In genomic region chr2:90808241-90809126, GRCm38 (mm10) we compare ENCODE assay signal across 23 mouse cellular contexts. TPM values are rescaled to one million over a fixed set of nuclear protein-coding genes. Genes with fewer than 3 reads are reported as not detected.
A peak's percentile ranks its signal among the peaks of the same experiment; 100 is the strongest.
DNase-seq lines count a peak whose midpoint lies in the region; ATAC-seq and TF ChIP-seq lines count a peak whose summit lies in the region.
"Had no signal": no experiment of that assay in that cellular context is flagged by ENCODE, and none has a peak within 500 bp of the region (broad histone marks: within the 10 kb centered on the region; RNA-seq: fewer than 3 reads in every experiment).

No protein-coding gene starts in this region.

- H3K27me3 ChIP-seq in embryonic facial prominence, embryonic 12.5 days, result no peaks in the 10 kb centered on the region
- H3K27me3 ChIP-seq in embryonic facial prominence, embryonic 10.5 days (replicated peaks; ENCODE audit: low read depth, poor library complexity, severe bottlenecking), result no peaks in the 10 kb centered on the region
- H3K27me3 ChIP-seq in kidney, postnatal 0 days (ENCODE audit: insufficient read depth, low read length), result no peaks in the 10 kb centered on the region
- H3K27me3 ChIP-seq: forebrain, embryonic 15.5 days; limb, embryonic 15.5 days; liver, embryonic 15.5 days; neural tube, embryonic 15.5 days had no signal

- WGBS in embryonic facial prominence, embryonic 12.5 days, result 81% methylated on average over 6 of the region's 6 CpGs
- 83% methylated on average over 6 of the region's 6 CpGs for WGBS in embryonic facial prominence, embryonic 10.5 days
- 85% methylated on average over 6 of the region's 6 CpGs for WGBS in kidney, postnatal 0 days

- no peaks in the 10 kb centered on the region for H3K4me1 ChIP-seq in embryonic facial prominence, embryonic 12.5 days
- no peaks in the 10 kb centered on the region for H3K4me1 ChIP-seq in embryonic facial prominence, embryonic 10.5 days
- H3K4me1 ChIP-seq in kidney, postnatal 0 days (replicated peaks; ENCODE audit: insufficient read depth, low read length), result no peaks in the 10 kb centered on the region
- H3K4me1 ChIP-seq in ES-E14 (ENCODE audit: control insufficient read depth in 2 of 2, insufficient read depth in 2 of 2, low read length in 2 of 2, poor library complexity in 1 of 2), result no peaks in the 10 kb centered on the region
- H3K4me1 ChIP-seq: forebrain, embryonic 15.5 days; limb, embryonic 15.5 days; liver, embryonic 15.5 days; neural tube, embryonic 15.5 days had no signal

- no peak overlapping the region for H3K4me3 ChIP-seq in embryonic facial prominence, embryonic 12.5 days
- H3K4me3 ChIP-seq in embryonic facial prominence, embryonic 10.5 days, result no peak overlapping the region
- H3K4me3 ChIP-seq in kidney, postnatal 0 days (replicated peaks; ENCODE audit: low read depth, low read length), result no peak overlapping the region
- no peak overlapping the region for H3K4me3 ChIP-seq in ES-E14 (ENCODE audit: insufficient read depth in 1 of 2, low read depth in 1 of 2, low read length in 2 of 2, poor library complexity in 1 of 2, severe bottlenecking in 1 of 2)
- H3K4me3 ChIP-seq: forebrain, embryonic 15.5 days; limb, embryonic 15.5 days; liver, embryonic 15.5 days; neural tube, embryonic 15.5 days had no signal

- in situ Hi-C loops in ES-E14 (cut with MboI; ENCODE audit: low sequenced_read_pairs in 2 of 2, unreplicated experiment in 2 of 2), result no loop called here

- peak; percentile 20; the same call in 1 of the 2 replicates for TF ChIP-seq CTCF in kidney, postnatal 0 days (IDR thresholded peaks at IDR 0.05; ENCODE audit: low read depth)

- no peaks in the 10 kb centered on the region for H3K9me3 ChIP-seq in embryonic facial prominence, embryonic 12.5 days
- H3K9me3 ChIP-seq in embryonic facial prominence, embryonic 10.5 days, result no peaks in the 10 kb centered on the region
- H3K9me3 ChIP-seq in kidney, postnatal 0 days (replicated peaks; ENCODE audit: low read length), result no peaks in the 10 kb centered on the region
- no peaks in the 10 kb centered on the region for H3K9me3 ChIP-seq in ES-E14 (ENCODE audit: control insufficient read depth, insufficient read depth, low read depth, low read length)
- H3K9me3 ChIP-seq: forebrain, embryonic 15.5 days; limb, embryonic 15.5 days; liver, embryonic 15.5 days; neural tube, embryonic 15.5 days had no signal

- no peaks in the 10 kb centered on the region for H3K36me3 ChIP-seq in embryonic facial prominence, embryonic 12.5 days
- H3K36me3 ChIP-seq in embryonic facial prominence, embryonic 10.5 days (replicated peaks), result no peaks in the 10 kb centered on the region
- no peaks in the 10 kb centered on the region for H3K36me3 ChIP-seq in kidney, postnatal 0 days (ENCODE audit: insufficient read depth, low read length)
- no peaks in the 10 kb centered on the region for H3K36me3 ChIP-seq in ES-E14 (ENCODE audit: control insufficient read depth, insufficient read depth, low read length, poor library complexity, severe bottlenecking)
- H3K36me3 ChIP-seq: forebrain, embryonic 15.5 days; limb, embryonic 15.5 days; liver, embryonic 15.5 days; neural tube, embryonic 15.5 days had no signal

- H3K27ac ChIP-seq in embryonic facial prominence, embryonic 12.5 days, result no peak overlapping the region
- H3K27ac ChIP-seq in embryonic facial prominence, embryonic 10.5 days (replicated peaks), result no peak overlapping the region
- no peak overlapping the region for H3K27ac ChIP-seq in kidney, postnatal 0 days
- no peak overlapping the region for H3K27ac ChIP-seq in ES-E14 (ENCODE audit: insufficient read depth, low read depth, low read length, poor library complexity, severe bottlenecking)
- H3K27ac ChIP-seq: forebrain, embryonic 15.5 days; hindbrain, embryonic 14.5 days; limb, embryonic 15.5 days; liver, embryonic 15.5 days; neural tube, embryonic 15.5 days had no signal

- ATAC-seq in embryonic facial prominence, embryonic 12.5 days (ENCODE audit: insufficient number of reproducible peaks, insufficient read depth, low FRiP score, low TSS enrichment), result 0 out of 2 replicates have a peak, but pooled peaks have one; percentile 35
- ATAC-seq in kidney, postnatal 0 days (replicated peaks; ENCODE audit: low FRiP score, low read depth), result no peak
- ATAC-seq: activated CD4-positive, CD25-positive, alpha-beta regulatory T cell, adult 4 months; forebrain, embryonic 15.5 days; midbrain, embryonic 16.5 days had no signal

- H3K4me2 ChIP-seq in embryonic facial prominence, embryonic 12.5 days (replicated peaks), result no peak overlapping the region
- H3K4me2 ChIP-seq in kidney, postnatal 0 days (ENCODE audit: low read length), result no peak overlapping the region
- H3K4me2 ChIP-seq: forebrain, embryonic 15.5 days; heart, embryonic 11.5 days; hindbrain, embryonic 14.5 days; limb, embryonic 15.5 days; liver, embryonic 15.5 days; neural tube, embryonic 15.5 days had no signal

- intact Hi-C loops in heart, postnatal 14 days (cut with DNase I), result no loop called here

- no peak overlapping the region for H3K9ac ChIP-seq in embryonic facial prominence, embryonic 12.5 days
- H3K9ac ChIP-seq in kidney, postnatal 0 days (ENCODE audit: low read depth, low read length), result no peak overlapping the region
- no peak overlapping the region for H3K9ac ChIP-seq in ES-E14 (ENCODE audit: insufficient read depth, low read depth, low read length, poor library complexity, severe bottlenecking)
- H3K9ac ChIP-seq: forebrain, embryonic 15.5 days; hindbrain, embryonic 14.5 days; limb, embryonic 15.5 days; liver, embryonic 15.5 days; neural tube, embryonic 15.5 days had no signal

- DNase-seq in embryonic facial prominence, embryonic 10.5 days (ENCODE audit: low spot score), result no peak
- no peak for DNase-seq in kidney, postnatal 0 days (ENCODE audit: low spot score)
- DNase-seq in kidney, postnatal 10 days, result no peak
- DNase-seq in ES-E14 (ENCODE audit: low read depth, low spot score), result no peak
- DNase-seq in brain, adult 2 months (ENCODE audit: low read depth, low spot score), result peak; percentile 79
- DNase-seq in layer of hippocampus, adult 18-20 months (ENCODE audit: low spot score in 2 of 2), result no peak
- no peak for DNase-seq in heart, postnatal 14 days
- DNase-seq: adrenal gland, postnatal 14 days; B cell, adult 2 months; heart, postnatal 36 days; lung, postnatal 4 days; right cerebral cortex, postnatal 14 days; thymus, postnatal 36 days had no signal

TF ChIP-seq in ES-E14, 5 proteins besides CTCF, POLR2A, EP300 and RAD21:
- TF ChIP-seq MAFK (IDR thresholded peaks at IDR 0.05; ENCODE audit: insufficient read depth, low read depth, low read length), result peak; percentile 81
- TF ChIP-seq CHD2 (IDR thresholded peaks at IDR 0.05; ENCODE audit: low read depth, low read length), result no peak

RNA-seq across cellular contexts. Expression of gene Agbl2, which starts 26.0 kb away (rescaled TPM):
- 0.98 and 1.1 TPM in 2 replicates for polyA plus RNA-seq in embryonic facial prominence, embryonic 12.5 days (2016; fragmentation: Nextera tagmentation; extraction: Ambion mirVana)
- 0.60 and 0.88 TPM in 2 replicates for polyA plus RNA-seq in embryonic facial prominence, embryonic 10.5 days (2016; fragmentation: Nextera tagmentation; extraction: Ambion mirVana)
- 0.89 and 0.96 TPM in 2 replicates for polyA plus RNA-seq in kidney, postnatal 0 days (2015; fragmentation: Nextera tagmentation; extraction: Ambion mirVana)
- total RNA-seq in ES-E14 (2012; rRNA removed), result 0.16 and 0.27 TPM in 2 replicates
- 1 to 10 TPM in 1 of 2 experiments, under 1 TPM in 1; 0.64 to 1.5 TPM for total RNA-seq in layer of hippocampus, adult 18-20 months (2021)
- 1 to 10 TPM; 1.2 to 1.3 TPM for total RNA-seq in heart, postnatal 14 days (2021)
- total RNA-seq: common myeloid progenitor, adult 5-6 weeks had no signal
- polyA plus RNA-seq: activated CD4-positive, CD25-positive, alpha-beta regulatory T cell, adult 4 months; liver, embryonic 15.5 days had no signal

RNA-seq across cellular contexts. Expression of gene Mtch2, which starts 38.5 kb away (rescaled TPM):
- 191 and 198 TPM in 2 replicates for polyA plus RNA-seq in embryonic facial prominence, embryonic 12.5 days (2016; fragmentation: Nextera tagmentation; extraction: Ambion mirVana)
- polyA plus RNA-seq in embryonic facial prominence, embryonic 10.5 days (2016; fragmentation: Nextera tagmentation; extraction: Ambion mirVana), result 248 and 251 TPM in 2 replicates
- 188 and 209 TPM in 2 replicates for polyA plus RNA-seq in kidney, postnatal 0 days (2015; fragmentation: Nextera tagmentation; extraction: Ambion mirVana)
- 138 and 162 TPM in 2 replicates for total RNA-seq in ES-E14 (2012; rRNA removed)
- total RNA-seq in layer of hippocampus, adult 18-20 months (2021), result 100 to 1,000 TPM; 102 to 110 TPM
- 100 to 1,000 TPM; 184 to 190 TPM for total RNA-seq in heart, postnatal 14 days (2021)
